Mouse (Mus musculus) layer of hippocampus, adult 8-10 months (tissue): ENCODE measurements at regions not wholly inside any gene's neighbourhood (a gene's known extent, or its start where the extent isn't known, plus 50 kb on each side); places are given as distances from the start of the nearest gene placed in this dataset.

ENCODE experiments used
- DNase-seq, 2 experiments: peaks; one replicate each; pipeline ENCODE4 v3.0.0; 2022; ENCODE audit warnings: low spot score in 2 of 2

DNA sequence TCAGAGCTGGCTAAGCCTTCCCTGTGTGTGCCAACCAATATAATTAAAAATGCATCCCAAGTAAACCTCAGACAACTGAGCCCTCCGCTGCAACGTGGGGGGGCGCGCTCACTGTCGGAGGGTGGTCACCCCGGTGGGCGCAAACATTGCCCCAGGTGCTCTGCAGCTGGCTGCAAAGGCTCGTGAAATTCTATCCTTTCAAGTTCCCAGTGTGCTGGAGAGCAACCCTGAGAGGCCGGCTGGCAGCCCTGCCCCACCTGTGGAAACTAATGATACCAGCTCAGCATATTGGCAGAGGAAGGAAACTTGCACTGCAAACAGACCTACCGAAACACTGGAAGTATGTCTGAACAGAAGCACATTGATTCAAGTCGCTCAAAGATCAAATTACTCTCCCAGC is 249.4 kb upstream of the Rgma start:
- no peak for DNase-seq

GRCm38 (mm10) chr7:73135786-73136185 is 239.5 kb upstream of the Rgma start:
- no peak for DNase-seq

DNA sequence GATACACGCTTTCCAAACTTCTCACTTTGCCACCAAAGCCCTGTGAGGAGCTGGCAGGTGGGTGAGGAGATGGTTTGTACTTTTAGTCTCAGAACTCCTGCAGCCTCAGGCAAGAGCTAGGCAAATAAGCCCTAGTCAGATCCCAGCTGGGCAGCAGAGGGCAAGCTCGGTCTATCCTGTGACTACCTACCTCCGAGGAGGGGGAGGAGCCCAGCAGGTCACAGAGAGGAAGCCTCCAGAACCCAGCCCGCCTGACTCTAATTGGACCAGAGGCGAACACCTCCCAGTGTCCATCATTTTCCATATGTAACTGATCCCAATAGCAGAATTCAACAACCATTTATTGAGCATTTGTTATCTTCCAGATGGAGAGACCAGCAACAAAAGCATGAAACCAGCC is 237.0 kb upstream of the Rgma start:
- peak in 1 of 2 experiments; percentile 13 for DNase-seq

DNA sequence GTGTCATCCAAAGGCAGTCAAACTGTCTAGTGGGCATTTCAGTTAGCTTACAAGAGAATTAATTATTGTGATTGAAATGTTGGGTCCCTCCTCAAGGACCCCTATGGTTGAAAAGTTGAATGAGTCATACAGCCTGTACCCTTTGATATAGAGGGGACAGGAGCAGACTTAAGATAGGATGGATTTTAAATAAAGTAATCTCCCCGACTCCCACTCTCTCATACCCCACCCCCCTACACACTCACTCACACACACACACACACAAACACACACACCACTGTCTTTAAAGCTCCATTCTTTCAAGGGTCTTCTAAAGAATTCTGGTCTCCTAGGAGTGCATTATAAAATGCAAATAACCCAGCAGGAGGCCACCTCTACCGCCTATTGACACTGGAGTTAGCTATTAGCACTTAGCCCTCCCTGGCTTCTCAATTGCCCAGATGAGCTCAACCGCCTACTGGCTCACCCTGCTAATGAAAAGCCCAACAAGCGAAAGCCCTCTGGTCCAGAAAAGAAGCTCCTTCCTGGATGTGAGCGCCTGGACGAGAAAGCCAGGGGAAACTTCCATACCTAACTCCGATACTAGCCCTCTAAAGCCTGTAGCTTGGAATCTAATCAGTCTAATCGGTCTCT is 236.3 kb upstream of the Rgma start:
- no peak for DNase-seq

GRCm38 (mm10) chr7:73139901-73140300 is 235.4 kb upstream of the Rgma start:
- no peak for DNase-seq

- no peak for DNase-seq
These were observed 234.1 kb upstream of the Rgma start for GRCm38 (mm10) chr7:73141167-73141566.

DNA sequence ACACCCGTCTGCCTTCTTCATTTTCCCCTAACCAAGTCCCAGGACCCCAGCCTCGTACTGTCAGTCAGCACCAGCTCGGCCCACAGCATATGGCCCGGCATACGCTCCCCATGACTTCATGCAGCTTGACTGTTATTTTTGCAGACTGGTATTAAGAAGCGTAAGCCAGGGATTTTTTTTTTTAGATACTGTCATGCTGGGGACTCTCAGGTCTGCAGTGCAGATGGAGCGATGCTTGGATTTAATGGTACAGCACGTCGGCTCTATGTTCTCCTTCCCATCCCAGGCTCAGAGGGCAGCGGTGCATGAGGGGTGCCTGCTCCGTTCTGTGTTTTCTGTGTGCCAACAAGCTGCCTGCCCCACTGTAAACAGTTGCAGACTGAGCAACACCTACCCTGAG is 231.4 kb upstream of the Rgma start:
- DNase-seq = no peak

DNA sequence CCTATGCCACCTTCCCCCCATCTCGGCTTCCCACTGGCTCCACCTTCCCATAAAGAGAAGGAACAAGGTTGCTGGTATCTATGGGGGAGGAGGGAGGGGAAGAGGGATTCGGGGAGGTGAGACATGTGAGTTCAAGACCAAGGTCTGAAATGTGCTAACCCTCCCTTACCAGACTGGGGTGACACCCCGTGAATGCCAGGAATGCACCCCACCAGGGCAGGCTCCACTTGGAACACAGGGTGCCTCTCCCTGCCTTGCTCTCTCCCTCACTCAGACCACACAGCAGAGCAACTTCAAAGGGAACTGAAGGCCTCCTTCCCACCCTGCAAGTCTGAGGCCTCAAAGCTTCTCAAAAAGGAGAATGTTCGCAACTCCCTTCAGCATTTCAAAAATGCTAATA is 230.5 kb upstream of the Rgma start:
- DNase-seq = no peak

GRCm38 (mm10) chr7:73147251-73147650 is 228.1 kb upstream of the Rgma start:
- DNase-seq = peak; percentile 14 to 37

DNA sequence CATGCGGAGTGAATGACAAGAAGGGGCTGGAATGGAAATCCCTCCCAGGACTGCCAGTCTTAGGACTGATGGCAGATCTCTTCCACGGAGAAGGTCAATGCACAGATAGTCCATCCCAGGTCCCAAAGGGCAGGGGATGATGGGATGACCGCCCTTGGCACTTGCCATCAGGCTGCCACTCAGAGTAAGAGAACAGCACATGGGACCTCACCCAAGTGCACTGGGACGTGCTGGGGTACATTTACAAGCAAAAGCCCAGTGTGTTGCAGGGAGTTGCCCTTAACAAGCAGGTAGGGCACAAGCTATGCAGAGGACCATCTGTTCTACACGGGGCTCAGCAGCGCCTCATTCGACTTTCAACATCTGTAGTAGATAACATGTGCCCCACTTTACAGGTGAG is 224.9 kb upstream of the Rgma start:
- no peak for DNase-seq

GRCm38 (mm10) chr7:73151586-73152467 is 223.5 kb upstream of the Rgma start:
- DNase-seq = no peak

GRCm38 (mm10) chr7:73153668-73154067 is 221.6 kb upstream of the Rgma start:
- DNase-seq = no peak

GRCm38 (mm10) chr7:73158833-73159232 is 216.5 kb upstream of the Rgma start:
- DNase-seq = no peak

GRCm38 (mm10) chr7:73160968-73161367 is 214.3 kb upstream of the Rgma start:
- no peak for DNase-seq

DNA sequence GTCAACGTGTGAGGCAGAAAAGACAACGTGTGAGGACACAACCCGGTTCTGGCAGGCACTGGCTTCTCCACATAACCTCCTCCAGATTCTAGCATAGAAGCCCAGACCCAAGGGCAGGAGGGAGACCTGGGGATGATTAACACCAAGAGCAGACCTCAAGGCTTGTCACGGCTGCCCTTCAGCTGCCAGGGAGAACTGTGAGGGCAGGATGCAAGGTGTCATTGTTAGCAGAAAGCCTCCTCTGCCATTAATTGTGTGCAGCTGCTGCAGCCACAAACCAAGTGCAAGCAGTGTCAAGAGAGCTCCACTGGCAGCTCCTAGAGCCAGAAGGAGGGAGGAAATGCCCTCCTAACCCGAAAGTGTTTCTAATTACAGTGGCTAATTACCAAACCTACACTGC is 211.6 kb upstream of the Rgma start:
- DNase-seq = no peak

DNA sequence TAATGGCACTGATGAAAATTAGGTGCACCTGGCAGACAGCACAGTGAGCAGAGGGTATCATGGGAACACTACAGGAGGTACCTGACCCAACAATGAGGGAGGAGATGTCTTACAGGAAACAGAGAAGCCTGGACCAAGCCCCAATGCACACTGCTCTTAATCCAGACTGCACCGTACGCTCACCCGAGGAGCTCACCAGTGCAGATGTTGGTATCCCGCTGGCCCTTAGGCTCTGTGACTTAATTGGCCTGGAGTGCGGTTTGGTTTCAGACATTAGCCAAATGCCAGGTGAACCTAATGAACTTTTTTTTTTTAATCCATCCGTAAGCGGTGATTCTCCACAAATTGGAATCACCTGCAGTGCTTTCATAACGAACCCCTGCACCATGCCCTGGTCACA is 209.8 kb upstream of the Rgma start:
- DNase-seq = no peak

DNA sequence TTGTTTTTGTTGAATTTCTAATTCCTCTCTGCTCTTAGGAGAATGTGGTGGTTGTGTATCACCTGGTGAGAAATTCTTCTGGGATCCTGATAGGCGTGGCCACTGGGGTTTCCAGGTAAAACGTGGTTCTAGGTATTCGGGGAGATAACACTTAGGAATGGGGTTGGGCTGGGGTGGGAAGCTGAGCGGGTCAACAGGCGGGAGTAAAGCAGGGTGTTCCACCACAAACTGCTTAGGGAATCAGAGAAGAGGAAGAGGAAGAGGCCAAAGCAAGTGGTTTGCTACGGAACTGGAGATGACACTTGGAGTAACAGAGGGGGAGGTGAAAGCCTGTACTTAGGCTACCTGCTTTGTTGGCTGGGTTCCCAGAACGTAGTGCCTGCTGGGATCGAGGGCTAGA is 205.9 kb upstream of the Rgma start:
- DNase-seq = no peak

DNA sequence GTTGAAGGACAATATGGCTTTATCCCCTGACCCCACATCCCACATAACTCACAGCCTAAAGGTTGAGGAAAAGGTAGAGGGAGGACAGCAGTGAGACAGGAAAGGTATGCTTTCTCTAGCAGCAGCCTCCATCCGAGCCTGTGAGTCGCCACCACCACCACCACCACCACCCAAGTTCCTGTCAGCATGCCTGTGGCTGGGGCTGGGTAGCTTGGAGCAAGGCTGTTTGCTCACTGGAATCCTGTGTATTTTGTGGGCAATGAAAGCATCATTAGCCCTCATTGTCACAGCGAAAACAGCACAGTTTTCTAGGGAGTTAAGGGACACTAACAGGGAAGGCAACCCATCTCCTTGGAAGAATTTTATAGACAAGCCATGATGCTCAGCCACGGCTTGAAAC is 202.7 kb upstream of the Rgma start:
- DNase-seq = no peak

GRCm38 (mm10) chr7:73183761-73184160 is 191.5 kb upstream of the Rgma start:
- no peak for DNase-seq

- no peak for DNase-seq
These were observed 190.9 kb upstream of the Rgma start for GRCm38 (mm10) chr7:73184208-73185070.

DNA sequence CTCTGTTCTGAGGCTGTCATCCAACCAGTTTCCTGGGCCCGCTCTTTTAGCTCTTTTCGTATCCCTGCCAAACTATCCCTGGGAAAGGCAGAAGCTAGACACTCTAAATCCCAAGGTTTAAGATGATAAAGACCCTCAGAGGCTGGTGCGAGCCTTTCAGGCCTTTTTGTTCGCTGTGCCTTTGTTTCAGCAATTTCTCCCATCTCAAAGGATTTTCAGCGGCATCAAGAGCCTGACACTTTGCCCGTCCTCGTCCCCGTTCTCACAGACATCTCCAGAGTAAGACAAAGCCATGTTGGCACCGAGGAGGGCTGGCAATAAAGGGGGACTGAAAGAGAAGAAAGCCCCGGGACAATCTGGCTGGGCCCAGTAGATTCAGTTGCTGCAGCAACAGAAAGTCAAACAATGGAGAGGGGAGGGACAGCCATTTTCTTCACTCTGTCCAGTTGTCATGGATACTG is 190.2 kb upstream of the Rgma start:
- peak; percentile 59 to 75 for DNase-seq

GRCm38 (mm10) chr7:73185591-73185990 is 189.7 kb upstream of the Rgma start:
- DNase-seq = no peak
